Mouse (Mus musculus): ENCODE data around the gene Nr2f2. TPM values are rescaled to one million over a fixed set of nuclear protein-coding genes. Genes with fewer than 3 reads are reported as not detected.

The Nr2f2 gene
- 142 and 165 TPM in 2 replicates for polyA plus RNA-seq (2012; rRNA removed)

DNA sequence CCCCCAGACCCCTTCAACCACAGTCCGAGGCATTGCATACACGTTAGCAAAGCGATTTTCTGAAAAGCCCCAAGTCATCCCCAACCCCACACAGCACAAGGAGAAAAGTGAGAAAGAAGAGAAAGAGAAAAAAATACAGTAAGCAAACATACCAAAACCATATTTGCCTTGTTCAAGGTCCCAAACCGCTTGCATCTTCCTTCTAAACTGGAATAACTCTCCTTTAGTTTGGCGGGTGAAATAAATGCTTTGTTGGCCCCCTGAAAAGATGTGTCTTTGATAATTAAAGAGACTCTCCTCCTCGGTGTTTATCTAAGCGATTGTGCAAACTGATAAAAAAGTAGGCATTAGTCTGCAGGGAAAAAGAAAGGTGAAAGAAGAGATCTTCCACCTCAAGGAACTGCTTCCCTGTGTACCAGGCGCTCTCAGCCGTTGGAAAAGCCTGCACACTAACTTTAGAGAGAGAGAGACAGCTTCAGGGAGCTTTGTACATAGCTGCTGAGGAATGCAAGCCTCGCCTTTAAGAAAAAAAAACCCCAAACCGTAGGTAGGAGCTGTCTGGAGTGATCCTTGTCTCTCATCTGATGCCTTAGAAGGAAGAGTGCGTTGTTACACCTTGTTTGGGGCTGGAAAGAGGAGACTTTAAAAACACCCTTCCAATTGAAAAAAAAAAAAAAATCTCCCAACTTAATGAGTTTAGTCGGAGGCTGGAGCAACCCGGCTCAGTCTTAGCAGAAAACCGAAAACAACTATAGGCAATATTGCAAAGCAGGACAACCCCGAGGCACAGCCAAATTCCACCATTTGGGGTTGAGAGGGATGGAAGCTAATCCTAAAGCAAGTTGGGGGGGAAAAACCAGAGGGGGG, at the start of gene Nr2f2:
Gene Nr2f2 (minus strand): TSS at position 795 of the 867 bp plus-strand sequence.

Measured in stomach, adult 2 months (tissue).